Mouse (Mus musculus): ENCODE results near the gene Clcc1. TPM values are rescaled to one million over a fixed set of nuclear protein-coding genes. Genes with fewer than 3 reads are reported as not detected.

Gene Clcc1
- polyA plus RNA-seq, 1 experiment = 50.5 TPM

DNA sequence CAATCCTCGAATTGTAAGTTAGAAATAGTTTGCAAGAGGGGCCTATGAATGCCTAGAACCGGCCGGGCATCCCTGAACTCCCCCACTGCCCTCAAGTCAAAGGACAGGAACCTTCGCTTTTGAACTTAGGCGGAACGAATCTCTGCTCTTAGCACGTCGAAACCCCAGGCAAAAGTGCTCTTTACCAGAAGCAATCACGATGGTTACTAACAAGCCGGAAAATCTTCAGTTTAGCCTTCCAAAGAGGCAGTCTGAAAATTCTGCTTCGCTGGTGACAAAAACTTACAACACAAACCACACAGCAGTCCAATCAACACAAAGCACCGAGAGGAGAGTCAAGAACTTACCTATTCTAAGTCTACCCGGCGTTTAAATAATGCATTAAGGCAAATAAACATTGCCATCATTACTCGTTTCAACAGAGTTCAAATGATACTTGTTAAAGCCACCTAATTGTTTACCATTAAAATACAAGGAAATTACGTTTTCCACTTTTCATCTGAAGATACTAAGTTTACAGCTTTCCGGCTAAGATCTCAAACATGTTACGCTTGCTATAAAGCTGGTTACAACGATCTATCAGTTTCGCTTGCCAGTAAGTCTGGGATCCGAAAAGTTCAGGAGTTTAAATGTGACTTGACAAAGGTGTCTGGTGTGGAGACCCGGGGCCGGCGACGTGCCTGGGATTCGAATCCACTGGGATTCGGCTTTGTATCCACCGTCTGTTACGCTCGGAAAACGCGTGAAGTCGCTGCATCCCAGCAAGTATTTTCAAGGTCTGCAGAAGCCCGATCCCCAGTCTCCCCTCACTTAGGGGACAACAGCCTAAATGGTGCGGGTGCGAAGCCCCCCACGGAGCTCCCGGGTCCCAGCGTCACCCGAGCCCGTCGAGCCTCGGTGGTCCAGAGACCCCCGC, 67.6 kb downstream of the Clcc1 start:
- Histone ChIP-seq H3K36me3 (ENCODE audit: control insufficient read depth, insufficient read depth, low read length) (no peaks in the 10 kb centered on the region), H3K27me3 (replicated peaks; ENCODE audit: control insufficient read depth, insufficient read depth, low read length) (no peaks in the 10 kb centered on the region), H3K4me1 (ENCODE audit: control insufficient read depth, insufficient read depth, low read length) (peaks cover 3% of the 10 kb centered on the region; the same call in 1 of the 2 replicates), H3K4me3 (ENCODE audit: insufficient read depth, low read depth, low read length) (peak overlapping the region; percentile 70), H3K27ac (ENCODE audit: insufficient read depth, low read depth, low read length) (no peak overlapping the region)
- 0 out of 2 replicates have a peak, but pooled peaks have one; percentile 34 for TF ChIP-seq CTCF (conservative IDR thresholded peaks at IDR 0.05; ENCODE audit: insufficient read depth, insufficient read length, low read depth, low read length)
- no peak for TF ChIP-seq POLR2A (IDR thresholded peaks at IDR 0.05; ENCODE audit: low read depth, low read length)
- 6% methylated on average over 44 of the region's 44 CpGs for WGBS
- peak; percentile 43 for DNase-seq

DNA sequence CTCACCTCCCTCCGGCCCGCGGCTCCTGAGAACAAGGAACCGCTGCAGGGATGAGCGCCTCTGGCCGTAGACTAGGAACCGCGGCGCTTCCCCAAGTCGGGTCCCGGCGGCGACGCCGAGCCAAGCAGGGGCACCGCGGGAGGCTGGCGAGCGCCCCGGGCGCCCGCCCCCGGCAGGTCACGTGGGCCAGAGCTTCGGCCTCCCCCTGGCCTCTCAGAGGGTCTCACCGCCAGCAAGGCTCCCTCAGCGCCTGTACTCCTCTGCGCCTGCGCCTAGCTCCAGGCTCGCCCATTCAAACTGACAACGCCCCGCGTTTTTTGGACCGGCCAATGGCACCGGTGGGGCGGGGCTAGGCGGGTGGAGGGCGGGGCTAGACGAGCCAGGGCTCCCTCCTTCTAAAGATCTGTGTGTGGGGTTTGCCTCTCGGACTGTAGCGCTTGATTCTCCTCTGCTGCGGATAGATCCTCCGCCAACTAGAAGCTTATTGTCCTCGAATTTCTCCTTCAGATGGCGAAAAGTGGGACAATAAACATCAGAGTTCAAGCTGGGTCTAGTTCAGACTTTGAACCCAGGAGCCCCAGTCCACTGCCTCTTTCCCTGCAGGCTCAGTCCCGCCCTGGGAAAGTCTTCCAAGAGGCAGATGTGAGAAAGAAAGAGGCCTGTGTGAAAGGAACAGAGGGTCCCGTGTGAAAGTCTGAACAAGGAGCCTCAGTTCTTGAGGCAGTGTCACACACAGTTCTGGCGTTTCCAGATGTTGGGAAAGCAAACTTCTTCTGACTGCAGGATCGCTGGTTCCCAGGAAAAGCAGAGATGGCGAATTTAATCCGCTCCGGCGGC, 68.5 kb downstream of the Clcc1 start, which contains the start of gene Gpsm2:
Gene Gpsm2 (minus strand): TSS at position 274 of the 837 bp plus-strand sequence.
- no peak for TF ChIP-seq POLR2A (IDR thresholded peaks at IDR 0.05; ENCODE audit: low read depth, low read length)
- no peak for TF ChIP-seq CTCF (conservative IDR thresholded peaks at IDR 0.05; ENCODE audit: insufficient read depth, insufficient read length, low read depth, low read length)
- Histone ChIP-seq H3K36me3 (ENCODE audit: control insufficient read depth, insufficient read depth, low read length) (no peaks in the 10 kb centered on the region), H3K27me3 (replicated peaks; ENCODE audit: control insufficient read depth, insufficient read depth, low read length) (no peaks in the 10 kb centered on the region), H3K4me3 (ENCODE audit: insufficient read depth, low read depth, low read length) (peak within 1 kb of the TSS; percentile 70), H3K4me1 (ENCODE audit: control insufficient read depth, insufficient read depth, low read length) (peaks cover 3% of the 10 kb centered on the region; the same call in 1 of the 2 replicates), H3K27ac (ENCODE audit: insufficient read depth, low read depth, low read length) (peak within 1 kb of the TSS; percentile 47; the same call in 1 of the 2 replicates)
- WGBS = 5% methylated on average over 53 of the region's 53 CpGs
- DNase-seq = peak; percentile 97

DNA sequence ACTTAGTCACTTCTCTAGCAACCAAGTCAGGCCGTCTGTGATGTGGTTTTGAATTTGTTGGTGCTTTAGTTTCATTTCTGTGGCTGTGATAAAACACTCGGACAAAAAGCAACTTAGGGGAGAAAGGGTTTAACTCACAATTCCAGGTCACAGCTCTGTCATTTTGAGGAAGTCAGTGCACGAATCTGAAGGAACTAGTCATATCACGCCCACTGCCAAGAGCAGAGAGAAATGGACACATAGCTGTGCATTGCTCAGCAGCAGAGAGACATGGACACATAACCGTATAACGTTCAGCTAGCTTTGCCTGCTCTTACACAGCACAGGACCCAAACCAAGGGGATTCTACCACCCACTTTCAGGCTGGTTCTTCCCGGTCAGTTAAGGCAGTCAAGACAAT, 72.7 kb downstream of the Clcc1 start:
- WGBS = 92% methylated on average over 7 of the region's 7 CpGs
- Histone ChIP-seq H3K27me3 (replicated peaks; ENCODE audit: control insufficient read depth, insufficient read depth, low read length) (no peaks in the 10 kb centered on the region), H3K4me1 (ENCODE audit: control insufficient read depth, insufficient read depth, low read length) (no peaks in the 10 kb centered on the region), H3K4me3 (ENCODE audit: insufficient read depth, low read depth, low read length) (no peak overlapping the region), H3K27ac (ENCODE audit: insufficient read depth, low read depth, low read length) (no peak overlapping the region), H3K36me3 (ENCODE audit: control insufficient read depth, insufficient read depth, low read length) (no peaks in the 10 kb centered on the region)
- no peak for DNase-seq
- no peak for TF ChIP-seq CTCF (conservative IDR thresholded peaks at IDR 0.05; ENCODE audit: insufficient read depth, insufficient read length, low read depth, low read length)
- TF ChIP-seq POLR2A (IDR thresholded peaks at IDR 0.05; ENCODE audit: low read depth, low read length) = no peak

- Histone ChIP-seq H3K27ac (ENCODE audit: insufficient read depth, low read depth, low read length) (no peak overlapping the region), H3K4me3 (ENCODE audit: insufficient read depth, low read depth, low read length) (no peak overlapping the region), H3K4me1 (ENCODE audit: control insufficient read depth, insufficient read depth, low read length) (no peaks in the 10 kb centered on the region), H3K36me3 (ENCODE audit: control insufficient read depth, insufficient read depth, low read length) (no peaks in the 10 kb centered on the region), H3K27me3 (replicated peaks; ENCODE audit: control insufficient read depth, insufficient read depth, low read length) (no peaks in the 10 kb centered on the region)
- no peak for DNase-seq
- TF ChIP-seq POLR2A (IDR thresholded peaks at IDR 0.05; ENCODE audit: low read depth, low read length) = no peak
These were observed 73.6 kb downstream of the Clcc1 start for GRCm38 (mm10) chr3:108727344-108727743.

GRCm38 (mm10) chr3:108727776-108728175, 74.1 kb downstream of the Clcc1 start:
- no peaks in the 10 kb centered on the region for H3K36me3 ChIP-seq (ENCODE audit: control insufficient read depth, insufficient read depth, low read length)
- H3K4me3 ChIP-seq (ENCODE audit: insufficient read depth, low read depth, low read length) = no peak overlapping the region
- no peak for TF ChIP-seq CTCF (conservative IDR thresholded peaks at IDR 0.05; ENCODE audit: insufficient read depth, insufficient read length, low read depth, low read length)
- no peak for TF ChIP-seq POLR2A (IDR thresholded peaks at IDR 0.05; ENCODE audit: low read depth, low read length)
- no peak overlapping the region for H3K27ac ChIP-seq (ENCODE audit: insufficient read depth, low read depth, low read length)
- 88% methylated on average over 3 of the region's 3 CpGs for WGBS
- DNase-seq = no peak
- H3K4me1 ChIP-seq (ENCODE audit: control insufficient read depth, insufficient read depth, low read length) = no peaks in the 10 kb centered on the region
- no peaks in the 10 kb centered on the region for H3K27me3 ChIP-seq (replicated peaks; ENCODE audit: control insufficient read depth, insufficient read depth, low read length)

Other genes starting within 250 kb of the Clcc1 start
- gene Celsr2, start 238.4 kb upstream of the Clcc1 start, polyA plus RNA-seq (2012; rRNA removed) = 60.5 and 67.4 TPM in 2 replicates
- gene Sars, start 208.7 kb upstream of the Clcc1 start, polyA plus RNA-seq (2012; rRNA removed) = 49.2 and 58.8 TPM in 2 replicates
- gene 1700013F07Rik, start 119.8 kb upstream of the Clcc1 start, polyA plus RNA-seq (2012; rRNA removed) = 0.17 and 0.24 TPM in 2 replicates
- gene 5330417C22Rik, start 117.4 kb upstream of the Clcc1 start, polyA plus RNA-seq (2012; rRNA removed) = 0.25 and 0.37 TPM in 2 replicates
- 6.4 and 7.5 TPM in 2 replicates for gene Tmem167b, start 91.4 kb upstream of the Clcc1 start, polyA plus RNA-seq (2012; rRNA removed)
- gene Taf13, start 82.2 kb upstream of the Clcc1 start, polyA plus RNA-seq (2012; rRNA removed) = 3.7 and 5.3 TPM in 2 replicates
- 5.6 TPM in 2 replicates for gene Wdr47, start 62.6 kb upstream of the Clcc1 start, polyA plus RNA-seq (2012; rRNA removed)
- gene Gpsm2, start 68.4 kb downstream of the Clcc1 start, polyA plus RNA-seq (2012; rRNA removed) = 1.6 and 1.8 TPM in 2 replicates
- gene Aknad1, start 85.7 kb downstream of the Clcc1 start, polyA plus RNA-seq (2012; rRNA removed) = not detected in 2 replicates
- 10.5 and 14.4 TPM in 2 replicates for gene Stxbp3, start 186.6 kb downstream of the Clcc1 start, polyA plus RNA-seq (2012; rRNA removed)
- gene Fndc7, start 236.1 kb downstream of the Clcc1 start, polyA plus RNA-seq (2012; rRNA removed) = 0.23 and 0.25 TPM in 2 replicates